Mouse (Mus musculus) MEL (cell line): ENCODE measurements around the gene Zdhhc14.
A peak's percentile ranks its signal among the peaks of the same experiment; 100 is the strongest.

Experiments
- BHLHE40 ChIP-seq: IDR thresholded peaks from 2 replicates; pipeline ENCODE4 v1.6.1; 2012; ENCODE audit warnings: low read depth, mild to moderate bottlenecking, inconsistent platforms, low read length, improper control_type of control experiment, borderline replicate concordance
- CHD2 ChIP-seq: IDR thresholded peaks from 2 replicates; pipeline ENCODE4 v1.6.1; 2011; ENCODE audit warnings: low read length, improper control_type of control experiment
- CTCF ChIP-seq, 3 experiments: IDR thresholded peaks in 2 of 3; conservative IDR thresholded peaks in 1 of 3; 2 replicates each; pipeline ENCODE4 v1.5.1; 2011 to 2012; ENCODE audit warnings: low read length in 3 of 3, low read depth in 2 of 3, mild to moderate bottlenecking in 2 of 3, improper control_type of control experiment in 1 of 3, inconsistent platforms in 1 of 3, mixed read lengths in 1 of 3, moderate library complexity in 1 of 3; ENCODE audit not compliant: control insufficient read depth in 1 of 3, insufficient read depth in 1 of 3, poor library complexity in 1 of 3, severe bottlenecking in 1 of 3
- JUND ChIP-seq: IDR thresholded peaks from 2 replicates; pipeline ENCODE4 v1.6.1; 2011; ENCODE audit warnings: low read depth, mild to moderate bottlenecking, improper control_type of control experiment, low read length
- MAFK ChIP-seq: IDR thresholded peaks from 2 replicates; pipeline ENCODE4 v1.6.1; 2011; ENCODE audit warnings: low read depth, mild to moderate bottlenecking, low read length, improper control_type of control experiment, borderline replicate concordance
- POLR2A ChIP-seq, 2 experiments: IDR thresholded peaks; 2 replicates each; pipeline ENCODE4 v1.6.1; 2011 to 2012; ENCODE audit warnings: low read length in 2 of 2, mild to moderate bottlenecking in 2 of 2, control low read depth in 1 of 2, improper control_type of control experiment in 1 of 2, low read depth in 1 of 2, moderate library complexity in 1 of 2; ENCODE audit not compliant: control insufficient read depth in 1 of 2, insufficient read depth in 1 of 2, poor library complexity in 1 of 2
- USF1 ChIP-seq: IDR thresholded peaks from 2 replicates; pipeline ENCODE4 v1.6.1; 2014; ENCODE audit warnings: low read depth, mild to moderate bottlenecking, inconsistent platforms, low read length, improper control_type of control experiment, moderate library complexity
- USF2 ChIP-seq, 2 experiments: IDR thresholded peaks; 2 replicates each; pipeline ENCODE4 v1.6.1; 2011 to 2012; ENCODE audit warnings: improper control_type of control experiment in 2 of 2, low read length in 2 of 2, borderline replicate concordance in 1 of 2, inconsistent platforms in 1 of 2, low read depth in 1 of 2, mild to moderate bottlenecking in 1 of 2; ENCODE audit not compliant: insufficient read depth in 1 of 2
- ZC3H11A ChIP-seq: IDR thresholded peaks from 2 replicates; pipeline ENCODE4 v1.6.1; 2012; ENCODE audit warnings: low read depth, mild to moderate bottlenecking, inconsistent platforms, low read length, improper control_type of control experiment
- ZMIZ1 ChIP-seq: IDR thresholded peaks from 2 replicates; pipeline ENCODE4 v1.6.1; 2012; ENCODE audit warnings: low read depth, mild to moderate bottlenecking, inconsistent platforms, low read length, improper control_type of control experiment, moderate library complexity

DNA sequence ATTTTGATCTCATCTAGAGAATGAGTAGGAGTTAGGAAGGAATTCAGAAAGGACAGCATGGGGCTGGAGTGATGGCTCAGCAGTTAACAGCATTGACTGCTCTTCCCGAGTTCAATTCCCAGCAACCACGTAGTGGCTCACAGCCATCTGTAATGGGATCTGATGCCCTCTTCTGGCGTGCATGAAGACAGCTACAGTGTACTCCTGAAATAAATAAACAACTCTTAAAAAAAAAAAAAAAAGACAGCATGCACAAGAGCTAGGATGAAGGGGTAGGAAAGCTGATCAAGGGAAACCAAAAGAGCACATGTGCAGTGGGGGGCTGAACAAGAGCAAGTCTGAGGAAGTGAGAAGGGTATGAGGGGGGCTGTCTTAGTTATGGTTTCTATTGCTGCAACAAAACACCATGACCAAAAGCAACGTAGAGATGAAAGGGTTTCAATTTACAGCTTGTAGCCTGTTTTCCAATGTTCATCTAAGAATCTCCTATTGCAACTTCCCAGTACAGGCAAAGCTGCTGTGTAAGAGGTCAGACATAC is 237.3 kb downstream of the Zdhhc14 start:
- TF ChIP-seq USF2 (IDR thresholded peaks at IDR 0.05; ENCODE audit: borderline replicate concordance in 1 of 2, insufficient read depth in 1 of 2, low read depth in 1 of 2, low read length in 2 of 2): no peak
- TF ChIP-seq ZC3H11A: no peak
- TF ChIP-seq CTCF (IDR thresholded peaks at IDR 0.05 in 2 of 3, conservative IDR thresholded peaks at IDR 0.05 in 1 of 3; ENCODE audit: control insufficient read depth in 1 of 3, insufficient read depth in 1 of 3, low read depth in 2 of 3, low read length in 3 of 3, poor library complexity in 1 of 3, severe bottlenecking in 1 of 3): peak in 1 of 3 experiments; percentile 30; a peak in 2 of 6 replicates
- no peak for TF ChIP-seq BHLHE40
- no peak for TF ChIP-seq USF1
- no peak for TF ChIP-seq POLR2A (IDR thresholded peaks at IDR 0.05; ENCODE audit: control insufficient read depth in 1 of 2, insufficient read depth in 1 of 2, low read depth in 1 of 2, low read length in 2 of 2, poor library complexity in 1 of 2)
- TF ChIP-seq ZMIZ1: no peak
- no peak for TF ChIP-seq JUND
- no peak for TF ChIP-seq MAFK
- no peak for TF ChIP-seq CHD2
